Mouse (Mus musculus) layer of hippocampus, adult 8-10 months (tissue): ENCODE data around the gene Gpatch2. TPM values are rescaled to one million over a fixed set of nuclear protein-coding genes. Genes with fewer than 3 reads are reported as not detected.

Experiments used
- DNase-seq, 2 experiments: peaks; one replicate each; pipeline ENCODE4 v3.0.0; 2022; ENCODE audit warnings: low spot score in 2 of 2
- total RNA-seq, 4 experiments: library from RNA; stranded (reverse); gene quantifications; 2 replicates each; pipeline ENCODE4 v1.2.4; 2022

Gpatch2 gene
- total RNA-seq, 4 experiments from 2014 or later = 21.1 to 22.7 (median 22.1) TPM

DNA sequence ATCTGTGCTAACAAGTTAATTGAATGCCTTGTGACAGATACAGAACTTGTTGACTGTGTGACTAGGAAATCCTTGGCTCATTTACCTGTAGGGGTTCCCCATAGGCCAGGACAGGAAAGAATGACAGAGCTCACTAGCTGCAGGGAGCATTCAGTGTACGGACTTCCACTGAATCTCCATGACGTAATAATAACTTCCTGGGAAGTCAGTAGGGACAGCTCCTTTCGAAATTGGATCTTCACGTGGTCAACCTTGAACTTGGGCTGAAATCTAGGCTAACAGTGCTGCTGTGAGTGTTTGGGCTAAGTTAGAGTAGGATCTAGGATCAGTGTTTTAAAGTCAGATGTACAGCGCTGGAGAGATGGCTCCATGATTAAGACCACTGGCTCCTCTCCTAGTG lies 29.4 kb downstream of the Gpatch2 start:
- DNase-seq = no peak

DNA sequence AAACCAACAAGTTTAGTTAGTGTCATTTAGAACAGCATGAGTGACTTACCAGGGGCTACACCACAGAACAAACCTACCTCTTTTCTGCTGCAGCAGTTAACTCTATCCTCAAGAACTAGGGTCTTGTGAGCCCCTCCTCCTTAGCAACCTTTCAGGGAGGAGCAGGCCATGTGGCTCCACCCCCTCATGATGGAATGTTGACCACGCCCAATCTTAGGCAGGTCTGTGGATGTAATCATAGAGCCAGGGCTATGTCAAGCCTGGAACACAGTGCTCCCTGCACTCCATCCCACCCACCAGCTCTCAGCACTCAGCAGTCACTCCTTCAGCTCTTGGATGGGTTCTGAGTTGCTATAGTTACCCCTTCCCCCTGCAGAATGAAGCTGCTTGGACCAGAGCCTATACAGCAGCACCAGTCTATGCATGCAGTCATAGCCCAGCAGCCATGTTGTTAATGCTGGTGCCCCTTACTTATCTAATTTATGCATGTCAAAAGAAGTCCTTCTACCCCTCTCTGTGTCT lies 35.5 kb downstream of the Gpatch2 start:
- no peak for DNase-seq

DNA sequence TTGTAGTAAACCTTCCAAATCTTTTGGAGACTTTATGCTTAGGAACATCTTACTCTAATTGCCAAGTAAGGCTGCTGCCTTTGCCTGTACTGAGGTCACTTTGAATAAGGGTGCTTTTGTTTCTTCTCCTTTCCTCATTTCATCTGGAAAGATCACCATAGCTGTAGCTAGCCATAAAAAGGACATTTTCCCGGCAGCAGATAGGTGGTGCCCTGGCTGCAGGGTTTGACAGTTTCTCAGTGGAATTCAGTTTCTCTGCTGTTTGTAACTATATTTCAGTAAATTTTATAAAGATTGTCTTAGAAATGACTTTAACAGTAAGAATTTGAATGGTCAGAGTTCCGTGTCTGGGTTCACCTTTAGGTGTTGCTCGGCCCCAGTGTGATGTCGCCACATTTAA lies 43.4 kb downstream of the Gpatch2 start:
- no peak for DNase-seq

DNA sequence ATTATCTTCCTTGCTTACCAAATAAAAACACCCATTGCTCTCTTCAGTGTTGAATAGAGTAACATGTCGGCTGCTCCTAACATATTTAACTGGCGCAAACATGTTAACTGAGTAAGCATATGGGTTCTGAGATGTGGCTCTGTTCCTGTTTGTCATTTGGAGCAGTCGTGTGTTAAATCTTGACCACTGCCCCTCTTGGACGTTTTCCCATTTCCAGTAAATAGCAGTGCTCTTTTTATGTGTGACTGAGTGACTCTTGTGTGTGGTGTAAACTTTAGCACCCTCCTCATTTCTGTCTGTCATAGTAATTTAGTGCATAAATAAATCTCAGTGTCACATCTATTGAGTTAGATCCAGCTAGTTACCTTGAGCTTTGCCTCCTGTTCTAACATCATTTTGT lies 52.3 kb downstream of the Gpatch2 start:
- DNase-seq = no peak

DNA sequence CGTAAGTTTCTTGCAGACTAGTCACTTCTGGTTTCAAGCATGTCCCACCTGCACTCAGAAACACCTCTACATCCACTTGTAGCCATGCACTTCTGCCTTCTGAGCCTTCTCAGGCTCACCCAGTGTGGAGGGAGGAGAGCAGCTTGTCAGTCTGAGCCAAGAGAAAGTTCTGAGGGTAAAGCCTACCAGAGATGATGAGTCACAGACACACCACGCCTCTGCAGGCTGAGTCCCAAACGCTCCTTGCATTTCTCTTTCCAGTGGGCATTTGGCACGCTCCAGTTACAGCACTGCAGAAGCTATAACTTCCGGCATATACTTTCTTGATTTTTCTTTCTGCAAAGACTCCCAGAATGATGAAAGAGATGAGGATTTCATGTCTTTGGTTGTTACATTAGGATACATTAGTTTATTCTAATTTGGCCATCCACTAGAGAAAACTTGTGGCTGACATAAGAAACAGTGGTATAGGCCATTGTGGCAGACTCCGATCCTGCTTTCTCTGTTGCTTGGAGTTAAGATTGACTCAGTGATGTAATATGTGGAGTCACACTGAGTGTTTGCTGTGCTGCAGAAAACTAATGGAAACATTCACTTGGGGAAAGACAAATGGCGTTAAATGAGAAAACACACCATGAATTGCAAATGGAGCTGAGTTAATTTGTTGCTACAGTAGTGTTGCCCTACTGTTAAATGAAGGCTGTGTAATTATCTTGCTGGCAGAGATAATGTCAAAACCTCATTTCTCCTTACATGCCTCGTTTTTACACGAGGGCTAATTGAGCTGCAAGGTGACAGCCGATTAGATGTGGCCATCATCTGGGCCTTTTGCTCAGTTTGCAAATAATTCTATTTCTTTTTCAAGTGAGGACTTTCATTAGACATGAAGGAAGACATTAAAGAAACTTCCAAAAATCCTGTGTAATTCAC lies 55.3 kb downstream of the Gpatch2 start:
- DNase-seq = no peak

DNA sequence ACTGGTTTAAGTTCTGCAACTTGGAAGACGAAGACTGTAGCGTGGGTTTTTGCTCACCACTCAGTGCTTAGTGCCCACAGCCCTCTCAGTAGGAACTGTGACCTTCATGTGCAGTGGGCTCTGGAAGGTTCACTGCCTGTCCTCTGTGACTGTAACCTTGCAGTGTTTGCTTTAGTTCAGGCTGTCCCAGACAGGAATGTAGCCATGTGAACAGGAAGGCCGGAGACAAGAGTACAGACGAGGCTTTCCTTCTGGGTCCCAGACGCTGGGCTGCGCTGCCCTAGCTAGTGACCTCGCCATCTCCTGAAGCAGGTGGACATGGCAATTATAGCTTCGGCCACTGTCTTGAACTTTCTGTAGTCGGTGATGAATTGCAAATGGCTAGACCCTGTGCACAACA lies 62.0 kb downstream of the Gpatch2 start:
- no peak for DNase-seq

DNA sequence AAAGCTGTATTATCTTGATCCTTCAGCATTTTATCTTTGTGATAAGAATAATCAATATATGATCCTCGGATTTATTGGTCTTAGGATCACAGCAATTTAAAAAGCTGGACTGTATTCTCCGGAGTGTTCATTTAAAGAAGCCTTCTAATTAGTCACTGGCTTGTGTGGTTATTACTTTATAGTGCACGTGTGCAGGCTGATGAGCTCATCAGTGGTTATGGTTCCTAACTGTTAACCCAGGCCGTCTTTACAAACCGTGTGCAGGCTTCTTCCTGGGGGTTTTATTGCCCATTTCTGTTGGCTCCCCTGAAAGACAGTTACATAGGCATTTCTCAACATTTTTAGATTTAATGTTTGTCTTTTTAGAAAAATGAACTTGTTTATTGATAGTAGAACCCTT lies 63.2 kb downstream of the Gpatch2 start:
- DNase-seq = no peak

DNA sequence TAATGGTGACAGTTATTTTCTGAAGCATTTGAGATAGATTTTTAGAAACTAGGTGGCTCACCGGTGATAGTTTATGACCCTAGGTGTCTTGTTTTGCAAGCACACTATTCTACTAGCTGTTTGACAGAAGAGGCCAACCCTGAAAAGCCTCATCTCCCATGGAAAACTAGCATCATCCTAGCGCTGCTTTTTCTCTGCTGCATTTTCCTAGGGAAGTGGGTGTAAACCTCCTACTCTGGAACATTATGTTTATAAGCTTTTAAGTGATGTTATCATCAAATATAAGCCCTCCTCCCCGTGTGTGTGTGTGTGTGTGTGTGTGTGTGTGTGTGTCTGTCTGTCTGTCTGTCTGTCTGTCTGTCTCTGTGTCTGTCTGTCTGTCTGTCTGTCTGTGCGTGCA lies 64.5 kb downstream of the Gpatch2 start:
- DNase-seq = no peak

DNA sequence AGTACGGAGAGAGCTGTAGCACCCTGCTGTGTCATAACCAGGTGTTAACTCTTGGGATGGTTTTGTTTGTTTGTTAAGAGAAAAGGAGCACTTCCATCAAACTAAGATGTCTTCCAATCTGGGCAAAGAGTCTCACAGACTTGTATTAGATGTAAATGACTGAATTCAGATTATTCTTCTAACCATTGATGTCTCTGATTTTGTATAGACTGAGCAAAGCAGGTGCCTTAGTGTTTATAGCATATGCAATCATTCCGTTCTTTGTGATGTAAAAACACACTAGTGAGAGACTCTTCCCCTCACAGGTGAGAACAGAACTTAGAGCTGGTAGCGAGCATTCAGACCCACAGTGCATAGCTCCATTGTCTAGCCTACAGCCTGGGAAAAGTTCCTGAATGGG lies 67.0 kb downstream of the Gpatch2 start:
- DNase-seq = no peak

DNA sequence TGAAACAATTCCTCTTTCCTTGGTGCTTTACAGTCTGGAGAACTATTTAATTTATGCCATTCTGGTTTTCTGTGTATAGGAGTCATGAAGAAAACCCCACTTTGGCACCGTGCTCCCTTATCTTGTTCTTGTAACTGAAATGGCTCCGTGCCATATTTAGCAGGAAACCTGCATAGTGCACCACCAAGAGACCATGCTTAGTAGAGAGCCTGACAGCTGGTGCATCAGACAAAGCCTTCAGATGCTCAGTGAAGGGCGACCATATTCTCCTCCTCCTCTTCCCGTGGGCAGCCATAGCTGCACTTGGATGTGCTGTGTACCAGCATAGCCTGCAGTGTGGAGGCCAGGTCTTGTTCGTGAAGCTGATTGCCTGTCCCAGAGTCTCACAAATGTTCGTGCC lies 67.5 kb downstream of the Gpatch2 start:
- DNase-seq = peak; percentile 33 to 41

DNA sequence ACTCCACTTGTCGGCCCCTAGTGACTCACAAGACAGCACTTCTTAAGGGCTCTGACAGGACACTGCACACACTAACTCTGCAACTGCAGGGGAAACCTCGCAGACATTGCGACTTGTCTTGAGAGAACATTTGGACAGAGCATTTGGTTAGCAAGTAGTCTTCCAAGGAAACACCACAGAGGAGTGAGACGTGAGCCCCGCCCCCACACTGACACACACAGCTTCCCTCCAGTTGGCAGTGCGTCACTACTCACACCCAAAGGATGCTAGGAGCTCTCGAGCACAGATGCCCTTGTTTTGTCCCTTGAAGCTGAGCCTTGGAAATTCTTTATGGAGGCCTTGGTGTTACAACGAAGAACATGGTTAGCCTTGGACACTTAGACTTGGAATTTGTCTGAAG lies 70.4 kb downstream of the Gpatch2 start:
- DNase-seq = no peak

DNA sequence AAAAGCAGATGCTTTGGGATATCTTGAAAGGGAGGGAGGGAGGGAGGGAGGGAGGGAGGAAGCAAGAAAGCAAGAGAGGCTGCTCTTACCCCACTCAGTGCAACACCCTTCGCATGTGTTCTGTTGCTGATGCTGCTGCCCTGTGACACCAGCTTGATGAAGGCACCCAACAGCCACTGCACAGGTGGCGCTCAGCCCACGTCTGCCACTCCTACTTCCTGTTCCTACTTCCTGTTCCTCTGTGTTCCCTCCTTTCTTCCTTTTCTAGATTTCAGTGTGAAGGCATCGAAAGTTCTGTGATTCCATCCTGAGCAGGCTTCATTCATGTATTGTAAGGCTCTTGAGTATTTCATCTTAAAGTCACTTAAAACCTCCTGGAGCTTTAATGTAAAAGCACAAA lies 71.1 kb downstream of the Gpatch2 start:
- no peak for DNase-seq

DNA sequence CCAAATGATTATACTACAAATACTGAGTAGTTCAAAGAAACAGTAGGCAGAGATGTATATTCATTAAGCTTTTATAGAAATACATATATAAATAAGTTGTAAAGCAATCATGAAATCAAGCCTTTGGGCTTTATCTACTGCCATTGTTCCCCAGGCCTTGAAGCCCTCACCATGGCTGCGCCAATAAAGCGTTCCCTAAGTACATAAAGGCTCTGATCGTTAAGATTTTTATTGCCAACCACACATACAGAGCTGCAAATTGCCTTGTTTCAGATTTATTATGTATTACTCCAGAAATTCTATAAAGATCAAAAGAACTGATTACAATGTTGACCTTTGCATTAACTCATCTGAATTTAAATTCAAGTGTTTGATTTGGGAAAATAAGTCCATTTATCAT lies 71.6 kb downstream of the Gpatch2 start:
- no peak for DNase-seq

DNA sequence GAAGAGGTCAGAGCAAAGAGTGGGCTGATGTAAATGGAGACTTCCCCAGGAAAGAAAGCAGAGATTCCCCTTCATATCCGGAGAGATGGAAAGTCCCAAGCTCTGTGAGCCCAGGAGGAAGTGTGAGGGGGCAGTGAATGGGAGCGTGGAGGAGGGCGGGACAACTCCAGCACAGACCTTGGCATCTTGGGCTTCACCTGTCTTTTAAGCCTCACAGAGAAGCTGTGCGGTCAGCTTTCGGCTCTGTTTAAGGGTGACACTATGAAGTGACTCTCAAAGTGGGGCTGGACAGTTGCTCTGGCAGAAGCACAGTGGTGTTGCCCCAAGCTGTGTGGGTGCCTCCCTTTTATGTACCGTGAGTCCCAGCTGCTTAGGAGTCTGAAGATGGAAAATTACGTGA lies 74.9 kb downstream of the Gpatch2 start:
- no peak for DNase-seq

DNA sequence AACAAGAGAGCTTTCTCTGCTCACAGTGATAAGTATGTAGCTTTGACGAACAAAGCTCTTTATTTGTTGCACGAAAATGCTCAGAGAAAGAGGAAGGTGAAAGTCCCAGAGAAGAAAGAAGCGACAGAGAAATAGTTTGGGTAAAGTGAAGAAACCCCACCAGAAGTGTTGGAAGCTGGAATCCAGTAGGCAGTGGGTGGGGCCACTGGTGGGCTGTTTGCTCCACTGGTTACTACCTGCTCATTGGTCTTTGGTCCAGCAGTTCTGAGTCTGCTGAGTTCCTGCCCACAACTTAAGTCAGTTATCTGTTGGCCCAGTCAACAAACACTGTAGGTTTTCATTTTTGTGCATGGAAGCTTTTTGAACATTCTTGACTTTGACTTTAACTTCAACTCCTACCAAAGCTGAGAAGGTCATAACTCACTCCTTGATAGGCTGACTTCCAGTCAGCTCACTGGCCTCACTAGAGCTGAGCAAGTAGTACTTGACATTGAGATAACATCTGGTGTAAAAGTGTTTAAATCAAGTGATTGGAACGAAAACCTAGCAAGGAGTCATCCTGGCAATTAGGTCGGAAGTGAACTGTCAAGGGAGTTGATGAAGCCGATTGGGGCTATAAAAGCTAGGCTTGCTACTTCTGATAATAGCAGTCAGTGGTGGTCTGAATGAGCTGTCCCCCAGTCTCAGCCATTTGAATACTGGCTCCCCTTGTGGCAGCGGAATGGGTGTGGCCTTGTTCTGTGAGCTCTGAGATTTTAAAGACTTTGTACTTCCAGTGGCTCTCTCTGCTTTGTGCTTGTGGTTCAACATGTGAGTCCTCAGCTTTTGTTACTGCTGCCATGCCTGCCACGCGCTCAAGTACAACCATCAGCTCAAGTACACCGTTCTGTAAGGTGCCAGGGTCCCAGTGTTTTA lies 76.4 kb downstream of the Gpatch2 start:
- no peak for DNase-seq

DNA sequence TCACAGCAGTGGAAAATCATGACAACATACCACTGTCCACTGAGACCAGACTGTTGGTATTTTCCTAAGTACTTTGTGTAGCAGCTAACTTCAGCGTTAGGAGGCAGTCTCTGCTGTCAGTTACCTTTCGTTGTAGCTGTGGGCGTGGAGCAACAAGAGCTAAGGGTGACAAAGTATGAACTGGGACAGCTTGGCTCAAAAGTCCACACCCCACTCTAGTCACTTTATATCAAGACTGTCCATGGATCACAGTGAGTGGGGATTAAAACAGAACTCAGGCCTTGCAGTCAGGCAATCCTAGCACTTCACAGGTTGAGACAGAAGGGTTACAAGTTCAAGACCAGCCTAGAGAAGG lies 77.1 kb downstream of the Gpatch2 start:
- DNase-seq = no peak

DNA sequence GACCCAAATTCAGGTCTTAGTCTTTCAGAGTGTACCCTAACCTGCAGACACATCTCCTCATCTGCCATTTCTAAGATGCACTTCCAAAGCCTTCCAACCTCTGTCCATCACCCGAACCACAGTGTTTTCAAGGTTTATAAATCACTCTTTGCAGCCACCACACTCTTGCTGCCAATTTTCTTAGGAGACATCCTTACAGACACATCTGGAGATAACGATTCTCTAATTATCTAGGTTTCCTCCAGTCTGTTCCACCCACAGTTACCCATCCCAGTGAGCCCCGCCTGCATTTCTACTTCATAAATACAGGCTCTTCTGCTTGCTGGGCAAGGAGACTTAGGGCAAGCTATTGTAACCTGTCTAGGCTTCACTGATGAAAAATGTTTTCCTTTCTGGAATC lies 77.9 kb downstream of the Gpatch2 start:
- DNase-seq = no peak

DNA sequence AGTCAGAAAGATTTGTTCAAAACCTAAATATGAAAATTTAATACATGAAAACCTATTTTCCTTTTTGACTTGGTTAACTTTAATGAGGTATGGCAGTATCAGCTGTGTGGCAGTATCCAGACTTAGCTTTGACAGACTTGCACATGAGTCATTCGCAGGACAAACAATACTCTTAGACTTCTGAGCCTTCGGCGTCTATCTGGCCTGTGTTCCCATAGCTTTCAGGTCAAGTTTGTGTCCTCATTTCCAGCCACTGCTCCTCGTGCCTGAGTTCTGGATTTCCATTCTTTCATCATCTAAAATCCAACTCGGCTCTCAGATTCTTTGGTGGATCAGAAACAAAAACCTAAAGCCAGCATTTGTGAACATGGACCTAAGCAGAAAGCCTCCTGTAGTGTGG lies 79.2 kb downstream of the Gpatch2 start:
- no peak for DNase-seq

DNA sequence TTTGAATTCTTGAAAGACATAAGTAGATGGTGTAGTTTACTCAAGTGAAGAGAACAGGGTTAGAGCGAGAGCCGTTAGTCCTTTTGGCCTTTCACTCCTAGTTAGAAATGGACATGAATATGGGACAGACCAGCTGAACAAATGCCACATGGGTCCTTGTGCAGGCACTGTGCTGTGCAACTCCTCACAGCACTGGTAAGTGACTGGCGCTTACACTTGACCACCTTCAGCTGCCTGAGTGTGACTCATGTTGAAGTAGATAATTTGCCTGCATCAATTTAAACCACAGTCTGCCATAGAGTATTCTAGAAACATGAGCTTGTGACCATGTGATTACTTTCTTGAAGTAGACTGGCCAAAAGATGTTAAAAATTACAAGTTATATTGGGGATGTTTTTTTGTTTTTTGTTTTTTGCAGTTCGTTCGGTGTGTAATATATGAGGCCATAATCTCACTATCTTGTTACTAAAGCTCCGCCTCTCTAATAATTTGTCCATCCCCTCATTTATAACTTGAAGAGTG lies 79.8 kb downstream of the Gpatch2 start:
- DNase-seq = no peak

DNA sequence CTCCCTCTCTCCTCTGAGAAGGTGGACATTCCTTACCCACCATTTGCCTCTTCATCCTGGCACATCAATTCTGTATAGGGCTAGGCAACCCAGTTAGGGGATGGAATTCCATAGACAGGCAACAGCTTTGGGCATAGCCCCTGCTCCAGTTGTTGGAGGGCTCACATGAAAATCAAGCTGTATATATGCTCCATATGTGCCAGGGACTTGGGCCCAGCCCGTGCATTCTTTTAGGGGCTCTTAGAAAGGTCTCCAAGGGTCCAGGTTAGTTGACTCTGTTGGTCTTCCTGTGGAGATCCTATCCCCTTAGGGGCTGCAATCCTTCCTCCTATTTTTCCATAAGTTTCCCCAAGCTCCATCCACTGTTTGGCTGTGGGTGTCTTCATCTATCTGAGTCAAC lies 80.4 kb downstream of the Gpatch2 start:
- DNase-seq = no peak

DNA sequence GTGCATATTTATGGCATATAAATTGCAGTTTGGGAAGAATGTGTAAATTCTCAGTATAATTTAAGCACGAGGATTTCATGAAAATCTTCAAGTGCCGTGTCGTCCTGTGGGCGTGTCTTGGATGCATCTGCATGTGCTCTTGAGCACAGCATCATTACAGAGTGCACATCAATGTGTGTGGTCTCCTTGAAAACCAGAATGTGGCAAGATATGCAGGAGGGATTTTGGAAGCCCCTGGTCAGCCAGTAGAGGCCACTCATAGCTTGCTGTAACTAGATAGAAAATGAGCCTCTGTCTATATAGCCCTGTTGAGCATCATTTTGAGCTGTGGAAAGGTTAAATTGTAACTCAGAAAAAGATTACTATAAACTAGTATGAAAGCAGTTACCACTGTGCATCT lies 83.9 kb downstream of the Gpatch2 start:
- DNase-seq = no peak

DNA sequence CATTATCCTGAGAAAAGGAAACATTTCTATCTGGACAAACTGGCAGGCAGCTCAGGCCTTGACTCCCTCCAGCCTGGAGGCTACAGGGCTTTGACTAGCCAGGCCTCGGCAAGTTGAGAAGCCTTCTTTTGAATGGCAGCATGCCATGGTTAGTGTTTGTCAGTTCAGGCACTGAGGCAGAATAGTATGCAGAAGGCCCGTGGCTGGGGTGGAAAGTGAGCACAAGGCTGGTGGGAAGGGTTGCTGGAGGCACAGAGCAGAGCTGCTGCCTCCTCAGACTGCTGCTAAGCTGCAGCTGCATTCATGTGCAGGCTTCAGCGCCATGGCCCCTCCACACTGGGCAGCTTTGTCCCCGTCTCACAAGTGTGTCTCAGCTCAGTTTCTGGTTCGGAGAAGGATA lies 85.3 kb downstream of the Gpatch2 start:
- DNase-seq = peak; percentile 23 to 26
